Mouse (Mus musculus) heart, adult 2 months (tissue): ENCODE measurements around the gene Jagn1.

Source experiments
- CTCF ChIP-seq: fragments of 200-600 bp; IDR thresholded peaks from 2 replicates; pipeline ENCODE4 v1.8.1; 2022; ENCODE audit warnings: antibody characterized with exemption, mild to moderate bottlenecking, moderate library complexity
- EP300 ChIP-seq: fragments of 200-500 bp; IDR thresholded peaks from 2 replicates; pipeline ENCODE4 v1.6.1; 2011; ENCODE audit warnings: low read depth, low read length, control low read depth; ENCODE audit not compliant: insufficient read depth
- POLR2A ChIP-seq: fragments of 200-500 bp; IDR thresholded peaks from 2 replicates; pipeline ENCODE4 v1.6.1; 2011; ENCODE audit warnings: mild to moderate bottlenecking, low read depth, low read length, control low read depth; ENCODE audit not compliant: insufficient read depth

- TF ChIP-seq EP300 (no peak), CTCF (no peak), POLR2A (peak; percentile 93)
Measured at GRCm38 (mm10) chr6:113419199-113419587, 23.2 kb upstream of the Jagn1 start, which contains the start of gene Rpusd3.
